Mouse (Mus musculus): ENCODE measurements around the gene 2310057M21Rik. TPM values are rescaled to one million over a fixed set of nuclear protein-coding genes. Genes with fewer than 3 reads are reported as not detected.

The 2310057M21Rik gene
- total RNA-seq (2021) = 10 to 100 TPM in 1 of 2 experiments, 1 to 10 TPM in 1; 9.7 to 17.1 TPM
- 6.2 and 8.1 TPM in 2 replicates for polyA plus RNA-seq (2012; rRNA removed)
- long read RNA-seq, full-length matches to known transcripts = 16 of 20 reads
- long read RNA-seq, partial matches to known transcripts = 1 of 20 reads
- long read RNA-seq, other reads (novel, unspliced or antisense) = 3 of 20 reads

DNA sequence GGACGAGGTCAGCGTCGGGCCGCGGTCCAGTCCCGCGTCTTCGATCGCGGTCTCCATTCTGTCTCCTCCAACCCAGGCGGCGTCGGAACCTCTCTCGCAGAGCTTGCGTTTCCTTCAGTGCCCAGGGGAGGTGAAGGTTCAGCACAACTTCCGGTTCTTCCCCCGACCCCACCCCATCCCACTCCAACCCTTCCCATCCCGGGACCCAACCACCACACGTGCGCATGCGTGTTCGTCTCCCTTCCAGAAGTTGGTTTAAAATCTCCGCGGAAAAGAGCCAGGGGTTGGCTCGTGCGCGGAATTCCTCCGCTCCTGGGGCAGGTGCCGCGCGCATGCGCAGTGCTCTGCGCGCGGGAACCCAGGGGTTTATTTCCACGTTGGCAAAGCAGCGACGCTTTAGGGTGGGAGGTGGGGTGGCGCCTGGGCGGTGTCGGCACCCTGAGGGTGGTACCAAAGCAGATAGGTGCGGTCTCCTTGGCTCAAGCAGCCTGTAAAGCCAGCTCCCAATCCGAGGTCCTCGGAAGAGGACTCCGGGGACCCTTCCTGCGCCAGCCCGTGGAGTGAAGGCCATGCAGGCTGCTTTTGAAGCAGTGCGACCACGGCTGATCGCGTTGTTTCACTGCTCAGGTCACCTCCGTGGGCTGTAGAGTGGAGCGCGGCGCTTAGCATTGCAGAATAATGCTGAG, at the start of gene 2310057M21Rik:
TSS of gene 2310057M21Rik (minus strand) at position 145 of the 686 bp plus-strand sequence.
- WGBS = under 1% methylated on average over 55 of the region's 55 CpGs
- no peaks in the 10 kb centered on the region for H3K27me3 ChIP-seq (ENCODE audit: control insufficient read depth, insufficient read depth, low read length)
- intact Hi-C loops (cut with DNase I) = loop anchor here (1.0 to 2.0 kb wide), 2 partner anchors 48 to 198 kb away; partner anchors contain the start of genes Acadsb, Bub3 and Ikzf5
- H3K9ac ChIP-seq (ENCODE audit: low read depth, low read length) = peak within 1 kb of the TSS; percentile 90
- no peaks in the 10 kb centered on the region for H3K79me2 ChIP-seq (replicated peaks; ENCODE audit: control insufficient read depth, insufficient read depth, low read length)
- peak; percentile 90 to 95 for DNase-seq
- peak within 1 kb of the TSS; percentile 94 for H3K27ac ChIP-seq
- peaks cover 5% of the 10 kb centered on the region for H3K36me3 ChIP-seq (ENCODE audit: control insufficient read depth, insufficient read depth, low read length)
- TF ChIP-seq EP300 (IDR thresholded peaks at IDR 0.05; ENCODE audit: insufficient read depth, low read depth, low read length) (no peak), POLR2A (IDR thresholded peaks at IDR 0.05; ENCODE audit: insufficient read depth, low read depth, low read length) (peak; percentile 66)
- H3K4me3 ChIP-seq = peak within 1 kb of the TSS; percentile 68
- no peaks in the 10 kb centered on the region for H3K4me1 ChIP-seq (ENCODE audit: control insufficient read depth, insufficient read depth, low read length)

DNA sequence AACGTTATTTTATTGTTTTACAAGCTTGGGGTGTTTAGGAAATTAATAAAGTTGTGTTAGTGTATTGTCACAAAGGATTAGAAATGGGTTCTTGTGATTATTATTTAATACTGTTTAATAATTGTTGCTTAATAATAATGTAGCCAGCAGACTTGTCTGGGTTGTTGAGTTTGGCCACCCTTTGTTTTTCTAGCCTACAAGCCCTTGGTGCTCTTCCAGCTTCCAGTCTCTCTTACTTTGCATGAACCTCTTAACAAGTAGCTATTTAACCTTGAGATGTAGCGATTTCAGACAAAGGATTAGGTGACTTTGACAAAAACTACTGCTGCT, 49.3 kb upstream of the 2310057M21Rik start:
- peaks cover 4% of the 10 kb centered on the region for H3K4me1 ChIP-seq (ENCODE audit: control insufficient read depth, insufficient read depth, low read length)
- peaks cover 7% of the 10 kb centered on the region for H3K79me2 ChIP-seq (replicated peaks; ENCODE audit: control insufficient read depth, insufficient read depth, low read length)
- H3K27me3 ChIP-seq (ENCODE audit: control insufficient read depth, insufficient read depth, low read length) = no peaks in the 10 kb centered on the region
- DNase-seq = no peak
- H3K9ac ChIP-seq (ENCODE audit: low read depth, low read length) = no peak overlapping the region
- peak overlapping the region; percentile 95; the same call in 1 of the 2 replicates for H3K4me3 ChIP-seq
- 40% methylated on average over 2 of the region's 2 CpGs for WGBS
- H3K27ac ChIP-seq = peak overlapping the region; percentile 90
- intact Hi-C loops (cut with DNase I) = loop anchor here (5.0 kb wide), 2 partner anchors 130 to 150 kb away; partner anchors contain the start of genes Bub3 and Hmx3
- H3K36me3 ChIP-seq (ENCODE audit: control insufficient read depth, insufficient read depth, low read length) = peaks cover 6% of the 10 kb centered on the region
- TF ChIP-seq CTCF (IDR thresholded peaks at IDR 0.05) = no peak
- no peak for TF ChIP-seq POLR2A (IDR thresholded peaks at IDR 0.05; ENCODE audit: insufficient read depth, low read depth, low read length)
- no peak for TF ChIP-seq EP300 (IDR thresholded peaks at IDR 0.05; ENCODE audit: insufficient read depth, low read depth, low read length)

DNA sequence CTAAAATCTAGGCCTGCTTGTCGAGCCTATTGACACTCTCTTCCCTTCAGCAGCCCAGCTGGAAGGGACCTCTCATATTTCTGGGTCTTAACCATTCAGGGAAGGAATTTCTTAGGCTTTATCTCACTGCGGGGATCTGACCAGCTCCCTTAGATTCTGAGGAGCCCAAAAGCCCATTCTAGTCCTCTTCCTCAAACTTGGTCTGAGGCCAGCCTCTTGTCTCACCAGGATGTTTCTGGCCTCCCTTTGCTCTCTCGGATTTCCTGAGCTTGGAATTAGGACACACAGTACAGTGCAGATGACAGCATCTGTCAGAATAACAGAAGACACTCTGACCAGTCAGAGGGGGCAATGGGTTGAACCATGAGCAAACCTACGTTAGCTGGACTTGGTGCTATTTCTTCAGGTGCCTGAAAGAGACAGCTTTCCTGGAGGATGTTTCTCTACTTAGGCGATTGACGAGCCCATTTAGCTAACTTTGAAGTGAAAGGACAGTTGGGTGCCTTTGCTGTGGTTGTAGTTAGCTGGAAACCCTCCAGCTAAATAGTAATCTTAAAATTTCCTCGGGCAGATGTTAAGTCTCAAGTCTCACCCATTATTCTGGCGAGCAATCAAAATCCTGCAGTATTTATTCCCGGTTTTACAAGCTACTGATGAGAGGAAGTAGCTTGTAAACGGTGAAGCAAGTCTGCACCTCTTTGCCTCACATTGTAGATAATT, 48.8 kb upstream of the 2310057M21Rik start:
- 17% methylated on average over 10 of the region's 10 CpGs for WGBS
- peak overlapping the region; percentile 95 for H3K4me3 ChIP-seq
- intact Hi-C loops (cut with DNase I) = loop anchor here (5.0 kb wide), 2 partner anchors 131 to 151 kb away; partner anchors contain the start of genes Bub3 and Hmx3
- DNase-seq = peak; percentile 33 to 39
- TF ChIP-seq POLR2A (IDR thresholded peaks at IDR 0.05; ENCODE audit: insufficient read depth, low read depth, low read length) (no peak), CTCF (IDR thresholded peaks at IDR 0.05) (no peak), EP300 (IDR thresholded peaks at IDR 0.05; ENCODE audit: insufficient read depth, low read depth, low read length) (no peak)
- peak overlapping the region; percentile 90 for H3K27ac ChIP-seq
- peaks cover 7% of the 10 kb centered on the region for H3K79me2 ChIP-seq (replicated peaks; ENCODE audit: control insufficient read depth, insufficient read depth, low read length)
- H3K4me1 ChIP-seq (ENCODE audit: control insufficient read depth, insufficient read depth, low read length) = peaks cover 4% of the 10 kb centered on the region
- peak overlapping the region; percentile 20 for H3K9ac ChIP-seq (ENCODE audit: low read depth, low read length)
- H3K36me3 ChIP-seq (ENCODE audit: control insufficient read depth, insufficient read depth, low read length) = peaks cover 6% of the 10 kb centered on the region
- no peaks in the 10 kb centered on the region for H3K27me3 ChIP-seq (ENCODE audit: control insufficient read depth, insufficient read depth, low read length)

DNA sequence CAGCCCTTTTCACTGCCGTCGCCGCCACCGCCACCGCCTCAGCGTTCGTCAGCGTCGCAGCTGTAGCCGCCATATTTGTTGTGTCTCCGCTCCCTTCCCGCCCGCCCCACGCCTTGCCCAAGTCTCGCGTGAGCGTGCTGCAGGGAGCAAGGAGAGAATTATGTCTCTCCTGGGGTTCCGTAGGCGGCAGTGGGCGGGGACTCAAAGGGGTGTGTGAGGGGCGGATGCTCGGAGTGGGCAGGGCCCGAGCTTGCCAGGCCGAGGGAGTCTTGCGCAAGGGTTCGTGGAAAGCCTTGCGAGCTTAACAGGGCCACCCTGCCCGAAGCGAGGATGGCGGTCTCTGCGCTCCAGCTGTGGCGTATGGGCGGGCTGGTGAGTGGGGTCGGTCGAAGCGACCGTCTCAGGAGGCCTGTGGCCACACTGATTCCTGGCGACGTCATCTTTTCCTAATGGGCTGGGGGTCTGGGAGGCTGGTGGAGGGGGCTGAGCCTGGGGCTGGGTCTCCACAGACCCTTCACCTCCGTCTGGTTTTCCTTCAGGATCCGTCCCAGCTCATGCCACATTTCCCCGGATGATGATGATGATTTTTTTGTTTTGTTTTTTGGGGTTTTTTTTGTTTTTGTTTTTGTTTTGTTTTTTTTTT, 48.0 kb upstream of the 2310057M21Rik start, which contains the start of the genes Ikzf5 and Acadsb:
TSS of gene Ikzf5 (minus strand) at position 106 of the 643 bp plus-strand sequence.
TSS of gene Acadsb (plus strand) at position 186 of the 643 bp plus-strand sequence.
- H3K4me3 ChIP-seq = peak within 1 kb of the TSS; percentile 95
- peaks cover 4% of the 10 kb centered on the region for H3K4me1 ChIP-seq (ENCODE audit: control insufficient read depth, insufficient read depth, low read length)
- peaks cover 6% of the 10 kb centered on the region for H3K36me3 ChIP-seq (ENCODE audit: control insufficient read depth, insufficient read depth, low read length)
- TF ChIP-seq CTCF (IDR thresholded peaks at IDR 0.05) = no peak
- TF ChIP-seq POLR2A (IDR thresholded peaks at IDR 0.05; ENCODE audit: insufficient read depth, low read depth, low read length) = peak; percentile 77
- DNase-seq = peak; percentile 99 to 100
- WGBS = under 1% methylated on average over 42 of the region's 42 CpGs
- no peaks in the 10 kb centered on the region for H3K27me3 ChIP-seq (ENCODE audit: control insufficient read depth, insufficient read depth, low read length)
- H3K9ac ChIP-seq (ENCODE audit: low read depth, low read length) = peak within 1 kb of the TSS; percentile 81
- peak within 1 kb of the TSS; percentile 90 for H3K27ac ChIP-seq
- H3K79me2 ChIP-seq (replicated peaks; ENCODE audit: control insufficient read depth, insufficient read depth, low read length) = peaks cover 7% of the 10 kb centered on the region
- intact Hi-C loops (cut with DNase I) = loop anchor here (1.0 to 5.0 kb wide), 3 partner anchors 48 to 152 kb away; partner anchors contain the start of genes 2310057M21Rik, Bub3 and Hmx3

DNA sequence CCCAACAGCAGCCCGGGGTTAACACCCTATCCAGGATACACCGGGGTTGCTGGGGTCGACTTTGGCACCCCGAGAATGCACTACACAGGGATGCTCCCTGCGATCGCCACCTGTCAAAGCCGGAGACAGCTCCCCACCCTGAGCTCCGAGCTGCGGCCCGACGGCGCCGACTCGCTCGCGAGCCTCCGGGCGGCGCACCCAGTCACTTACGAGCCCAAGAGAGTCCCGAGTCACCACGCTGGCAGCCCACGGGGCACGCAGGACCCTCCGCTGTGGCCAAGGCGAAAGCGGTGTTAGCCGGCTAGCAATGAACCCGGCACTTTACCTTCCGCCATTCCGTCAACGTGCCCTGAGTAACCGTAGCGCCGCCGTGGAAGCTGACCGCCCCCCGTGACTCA, 47.4 kb upstream of the 2310057M21Rik start:
- Histone ChIP-seq H3K27ac (peak overlapping the region; percentile 90), H3K4me3 (peak overlapping the region; percentile 95), H3K79me2 (replicated peaks; ENCODE audit: control insufficient read depth, insufficient read depth, low read length) (peaks cover 7% of the 10 kb centered on the region), H3K36me3 (ENCODE audit: control insufficient read depth, insufficient read depth, low read length) (peaks cover 6% of the 10 kb centered on the region), H3K4me1 (ENCODE audit: control insufficient read depth, insufficient read depth, low read length) (peaks cover 4% of the 10 kb centered on the region), H3K9ac (ENCODE audit: low read depth, low read length) (peak overlapping the region; percentile 81), H3K27me3 (ENCODE audit: control insufficient read depth, insufficient read depth, low read length) (no peaks in the 10 kb centered on the region)
- intact Hi-C loops (cut with DNase I) = loop anchor here (1.0 to 5.0 kb wide), 3 partner anchors 48 to 152 kb away; partner anchors contain the start of genes 2310057M21Rik, Bub3 and Hmx3
- no peak for DNase-seq
- WGBS = under 1% methylated on average over 38 of the region's 38 CpGs
- TF ChIP-seq POLR2A (IDR thresholded peaks at IDR 0.05; ENCODE audit: insufficient read depth, low read depth, low read length) (no peak), EP300 (IDR thresholded peaks at IDR 0.05; ENCODE audit: insufficient read depth, low read depth, low read length) (no peak), CTCF (IDR thresholded peaks at IDR 0.05) (no peak)

Data from heart, adult 2 months (tissue).